Mouse (Mus musculus): Measurements from ENCODE around the gene H2-Ab1. TPM values are rescaled to one million over a fixed set of nuclear protein-coding genes. Genes with fewer than 3 reads are reported as not detected.
"Not testable (repeated sequence)": the region's sequence is repeated elsewhere in the genome, so short reads cannot be mapped to it uniquely, and the experiment has no call there.

H2-Ab1 gene
- polyA plus RNA-seq, 1 experiment from 2014 or later = 10.0 TPM

- Histone ChIP-seq H3K9ac (ENCODE audit: low read length) (no peak overlapping the region), H3K4me1 (ENCODE audit: control insufficient read depth in 2 of 2, insufficient read depth in 2 of 2, low read length in 2 of 2) (no peaks in the 10 kb centered on the region), H3K27me3 (ENCODE audit: control insufficient read depth, insufficient read depth, low read length) (no peaks in the 10 kb centered on the region), H3K36me3 (ENCODE audit: control insufficient read depth, insufficient read depth, low read length) (no peaks in the 10 kb centered on the region), H3K4me2 (ENCODE audit: low read length) (no peak overlapping the region), H3K27ac (replicated peaks in 1 of 2; ENCODE audit: control insufficient read depth in 1 of 2, insufficient read depth in 1 of 2, low read depth in 2 of 2, low read length in 2 of 2) (no peak overlapping the region), H3K9me3 (ENCODE audit: control insufficient read depth, low read length) (peaks cover 8% of the 10 kb centered on the region; the same call in 1 of the 2 replicates), H3K4me3 (ENCODE audit: control insufficient read depth in 1 of 2, insufficient read depth in 1 of 2, low read depth in 1 of 2, low read length in 2 of 2) (no peak overlapping the region)
- ATAC-seq (ENCODE audit: insufficient number of reproducible peaks, insufficient read depth, low FRiP score, low read depth) = no peak
- 93% methylated on average over 8 of the region's 8 CpGs for WGBS
Observed at GRCm38 (mm10) chr17:34225426-34225825, 32.1 kb upstream of the H2-Ab1 start.

GRCm38 (mm10) chr17:34225911-34226310 lies 31.6 kb upstream of the H2-Ab1 start:
- not testable (repeated sequence) for H3K27me3 ChIP-seq (ENCODE audit: control insufficient read depth, insufficient read depth, low read length); H3K36me3 ChIP-seq (ENCODE audit: control insufficient read depth, insufficient read depth, low read length); H3K4me3 ChIP-seq (ENCODE audit: control insufficient read depth in 1 of 2, insufficient read depth in 1 of 2, low read depth in 1 of 2, low read length in 2 of 2); H3K9ac ChIP-seq (ENCODE audit: low read length); H3K27ac ChIP-seq (replicated peaks in 1 of 2; ENCODE audit: control insufficient read depth in 1 of 2, insufficient read depth in 1 of 2, low read depth in 2 of 2, low read length in 2 of 2); ATAC-seq (ENCODE audit: insufficient number of reproducible peaks, insufficient read depth, low FRiP score, low read depth); H3K9me3 ChIP-seq (ENCODE audit: control insufficient read depth, low read length); H3K4me2 ChIP-seq (ENCODE audit: low read length); H3K4me1 ChIP-seq (ENCODE audit: control insufficient read depth in 2 of 2, insufficient read depth in 2 of 2, low read length in 2 of 2)
- WGBS = 92% methylated on average over 13 of the region's 23 CpGs

- H3K9ac ChIP-seq (ENCODE audit: low read length); H3K4me2 ChIP-seq (ENCODE audit: low read length); H3K36me3 ChIP-seq (ENCODE audit: control insufficient read depth, insufficient read depth, low read length); H3K4me3 ChIP-seq (ENCODE audit: control insufficient read depth in 1 of 2, insufficient read depth in 1 of 2, low read depth in 1 of 2, low read length in 2 of 2); H3K27me3 ChIP-seq (ENCODE audit: control insufficient read depth, insufficient read depth, low read length); H3K9me3 ChIP-seq (ENCODE audit: control insufficient read depth, low read length); H3K27ac ChIP-seq (replicated peaks in 1 of 2; ENCODE audit: control insufficient read depth in 1 of 2, insufficient read depth in 1 of 2, low read depth in 2 of 2, low read length in 2 of 2); ATAC-seq (ENCODE audit: insufficient number of reproducible peaks, insufficient read depth, low FRiP score, low read depth); H3K4me1 ChIP-seq (ENCODE audit: control insufficient read depth in 2 of 2, insufficient read depth in 2 of 2, low read length in 2 of 2): not testable (repeated sequence)
- WGBS = 93% methylated on average over 5 of the region's 9 CpGs
Observed at GRCm38 (mm10) chr17:34230971-34231370, 26.5 kb upstream of the H2-Ab1 start.

GRCm38 (mm10) chr17:34232021-34232420 lies 25.5 kb upstream of the H2-Ab1 start:
- H3K4me1 ChIP-seq (ENCODE audit: control insufficient read depth in 2 of 2, insufficient read depth in 2 of 2, low read length in 2 of 2); H3K4me3 ChIP-seq (ENCODE audit: control insufficient read depth in 1 of 2, insufficient read depth in 1 of 2, low read depth in 1 of 2, low read length in 2 of 2); H3K9me3 ChIP-seq (ENCODE audit: control insufficient read depth, low read length); H3K36me3 ChIP-seq (ENCODE audit: control insufficient read depth, insufficient read depth, low read length); ATAC-seq (ENCODE audit: insufficient number of reproducible peaks, insufficient read depth, low FRiP score, low read depth); H3K4me2 ChIP-seq (ENCODE audit: low read length); H3K27me3 ChIP-seq (ENCODE audit: control insufficient read depth, insufficient read depth, low read length); H3K9ac ChIP-seq (ENCODE audit: low read length); H3K27ac ChIP-seq (replicated peaks in 1 of 2; ENCODE audit: control insufficient read depth in 1 of 2, insufficient read depth in 1 of 2, low read depth in 2 of 2, low read length in 2 of 2): not testable (repeated sequence)
- 92% methylated on average over 3 of the region's 7 CpGs for WGBS

GRCm38 (mm10) chr17:34234926-34235325 lies 22.6 kb upstream of the H2-Ab1 start:
- ATAC-seq (ENCODE audit: insufficient number of reproducible peaks, insufficient read depth, low FRiP score, low read depth) = no peak
- H3K4me2 ChIP-seq (ENCODE audit: low read length) = no peak overlapping the region
- no peak overlapping the region for H3K9ac ChIP-seq (ENCODE audit: low read length)
- 50% methylated on average over 9 of the region's 9 CpGs for WGBS
- H3K27ac ChIP-seq (replicated peaks in 1 of 2; ENCODE audit: control insufficient read depth in 1 of 2, insufficient read depth in 1 of 2, low read depth in 2 of 2, low read length in 2 of 2) = no peak overlapping the region
- H3K9me3 ChIP-seq (ENCODE audit: control insufficient read depth, low read length) = no peaks in the 10 kb centered on the region
- H3K4me3 ChIP-seq (ENCODE audit: control insufficient read depth in 1 of 2, insufficient read depth in 1 of 2, low read depth in 1 of 2, low read length in 2 of 2) = no peak overlapping the region
- no peaks in the 10 kb centered on the region for H3K27me3 ChIP-seq (ENCODE audit: control insufficient read depth, insufficient read depth, low read length)
- H3K36me3 ChIP-seq (ENCODE audit: control insufficient read depth, insufficient read depth, low read length) = no peaks in the 10 kb centered on the region
- H3K4me1 ChIP-seq (ENCODE audit: control insufficient read depth in 2 of 2, insufficient read depth in 2 of 2, low read length in 2 of 2) = no peaks in the 10 kb centered on the region

- H3K27me3 ChIP-seq (ENCODE audit: control insufficient read depth, insufficient read depth, low read length) = no peaks in the 10 kb centered on the region
- 71% methylated on average over 5 of the region's 5 CpGs for whole genome bisulfite sequencing
- H3K36me3 ChIP-seq (ENCODE audit: control insufficient read depth, insufficient read depth, low read length) = no peaks in the 10 kb centered on the region
- H3K4me2 ChIP-seq (ENCODE audit: low read length) = no peak overlapping the region
- no peak overlapping the region for H3K27ac ChIP-seq (replicated peaks in 1 of 2; ENCODE audit: control insufficient read depth in 1 of 2, insufficient read depth in 1 of 2, low read depth in 2 of 2, low read length in 2 of 2)
- no peak overlapping the region for H3K9ac ChIP-seq (ENCODE audit: low read length)
- peaks cover 4% of the 10 kb centered on the region for H3K9me3 ChIP-seq (ENCODE audit: control insufficient read depth, low read length)
- no peak for ATAC-seq (ENCODE audit: insufficient number of reproducible peaks, insufficient read depth, low FRiP score, low read depth)
- H3K4me3 ChIP-seq (ENCODE audit: control insufficient read depth in 1 of 2, insufficient read depth in 1 of 2, low read depth in 1 of 2, low read length in 2 of 2) = no peak overlapping the region
- H3K4me1 ChIP-seq (ENCODE audit: control insufficient read depth in 2 of 2, insufficient read depth in 2 of 2, low read length in 2 of 2) = no peaks in the 10 kb centered on the region
Observed at GRCm38 (mm10) chr17:34236691-34237090, 20.8 kb upstream of the H2-Ab1 start.

GRCm38 (mm10) chr17:34237741-34238140 lies 19.7 kb upstream of the H2-Ab1 start:
- H3K36me3 ChIP-seq (ENCODE audit: control insufficient read depth, insufficient read depth, low read length) = no peaks in the 10 kb centered on the region
- peaks cover 9% of the 10 kb centered on the region for H3K9me3 ChIP-seq (ENCODE audit: control insufficient read depth, low read length)
- H3K4me3 ChIP-seq (ENCODE audit: control insufficient read depth in 1 of 2, insufficient read depth in 1 of 2, low read depth in 1 of 2, low read length in 2 of 2) = no peak overlapping the region
- no peaks in the 10 kb centered on the region for H3K27me3 ChIP-seq (ENCODE audit: control insufficient read depth, insufficient read depth, low read length)
- 70% methylated on average over 3 of the region's 3 CpGs for WGBS
- ATAC-seq (ENCODE audit: insufficient number of reproducible peaks, insufficient read depth, low FRiP score, low read depth) = no peak
- no peaks in the 10 kb centered on the region for H3K4me1 ChIP-seq (ENCODE audit: control insufficient read depth in 2 of 2, insufficient read depth in 2 of 2, low read length in 2 of 2)
- no peak overlapping the region for H3K27ac ChIP-seq (replicated peaks in 1 of 2; ENCODE audit: control insufficient read depth in 1 of 2, insufficient read depth in 1 of 2, low read depth in 2 of 2, low read length in 2 of 2)
- no peak overlapping the region for H3K4me2 ChIP-seq (ENCODE audit: low read length)
- H3K9ac ChIP-seq (ENCODE audit: low read length) = no peak overlapping the region

GRCm38 (mm10) chr17:34238706-34239105 lies 18.8 kb upstream of the H2-Ab1 start, which contains the start of gene H2-Ob:
Gene H2-Ob (plus strand): TSS chr17:34238903.
- H3K36me3 ChIP-seq (ENCODE audit: control insufficient read depth, insufficient read depth, low read length) = no peaks in the 10 kb centered on the region
- H3K27me3 ChIP-seq (ENCODE audit: control insufficient read depth, insufficient read depth, low read length) = no peaks in the 10 kb centered on the region
- H3K4me2 ChIP-seq (ENCODE audit: low read length) = no peak within 1 kb of the TSS
- H3K27ac ChIP-seq (replicated peaks in 1 of 2; ENCODE audit: control insufficient read depth in 1 of 2, insufficient read depth in 1 of 2, low read depth in 2 of 2, low read length in 2 of 2) = no peak within 1 kb of the TSS
- WGBS = 58% methylated on average over 3 of the region's 3 CpGs
- peaks cover 9% of the 10 kb centered on the region for H3K9me3 ChIP-seq (ENCODE audit: control insufficient read depth, low read length)
- H3K9ac ChIP-seq (ENCODE audit: low read length) = no peak within 1 kb of the TSS
- H3K4me3 ChIP-seq (ENCODE audit: control insufficient read depth in 1 of 2, insufficient read depth in 1 of 2, low read depth in 1 of 2, low read length in 2 of 2) = no peak within 1 kb of the TSS
- no peak for ATAC-seq (ENCODE audit: insufficient number of reproducible peaks, insufficient read depth, low FRiP score, low read depth)
- no peaks in the 10 kb centered on the region for H3K4me1 ChIP-seq (ENCODE audit: control insufficient read depth in 2 of 2, insufficient read depth in 2 of 2, low read length in 2 of 2)
